Mouse (Mus musculus) embryonic facial prominence, embryonic 12.5 days (tissue): ENCODE data around the gene Asah2. TPM values are rescaled to one million over a fixed set of nuclear protein-coding genes. Genes with fewer than 3 reads are reported as not detected.

Source experiments
- ATAC-seq: fragments of 200-750 bp; cut with Nextera tagmentation; 2 replicates; pipeline ENCODE4 v1.8.0; 2017; ENCODE audit not compliant: insufficient number of reproducible peaks, insufficient read depth, low FRiP score, low TSS enrichment
- H3K27ac ChIP-seq: fragments of 300-500 bp; sonication (generic); 2 replicates; pipeline ENCODE4 v1.5.1; 2016; ENCODE audit warnings: mild to moderate bottlenecking
- H3K27me3 ChIP-seq: fragments of 300-500 bp; sonication (generic); 2 replicates; pipeline ENCODE4 v1.6.1; 2016; ENCODE audit warnings: mild to moderate bottlenecking, moderate library complexity
- H3K36me3 ChIP-seq: fragments of 300-500 bp; sonication (generic); 2 replicates; pipeline ENCODE4 v1.6.1; 2016; ENCODE audit warnings: mild to moderate bottlenecking
- H3K4me1 ChIP-seq: fragments of 300-500 bp; sonication (generic); 2 replicates; pipeline ENCODE4 v1.6.1; 2016
- H3K4me2 ChIP-seq: fragments of 300-500 bp; sonication (generic); replicated peaks from 2 replicates; pipeline ENCODE4 v1.6.1; 2016; ENCODE audit warnings: mild to moderate bottlenecking, moderate library complexity
- H3K4me3 ChIP-seq: fragments of 300-500 bp; sonication (generic); 2 replicates; pipeline ENCODE4 v1.5.1; 2016; ENCODE audit warnings: mild to moderate bottlenecking
- H3K9ac ChIP-seq: fragments of 300-500 bp; sonication (generic); 2 replicates; pipeline ENCODE4 v1.6.1; 2016; ENCODE audit warnings: mild to moderate bottlenecking, moderate library complexity
- H3K9me3 ChIP-seq: fragments of 300-500 bp; sonication (generic); 2 replicates; pipeline ENCODE4 v1.6.1; 2016; ENCODE audit warnings: mild to moderate bottlenecking, moderate library complexity
- WGBS: fragments of 180-500 bp; shearing (Covaris S2); methylation state at CpG from one replicate; pipeline ENCODE4 v1.1.7; 2016; 5-methylcytosine and 5-hydroxymethylcytosine counted together
- polyA plus RNA-seq: library from polyadenylated mRNA; unstranded; fragments of >200 nt; fragmentation: Nextera tagmentation; extraction: Ambion mirVana; gene quantifications from 2 replicates; pipeline ENCODE4 v1.2.1, GENCODE M21; 2016

The Asah2 gene
- polyA plus RNA-seq, 1 experiment from 2014 or later = 1.6 TPM

DNA sequence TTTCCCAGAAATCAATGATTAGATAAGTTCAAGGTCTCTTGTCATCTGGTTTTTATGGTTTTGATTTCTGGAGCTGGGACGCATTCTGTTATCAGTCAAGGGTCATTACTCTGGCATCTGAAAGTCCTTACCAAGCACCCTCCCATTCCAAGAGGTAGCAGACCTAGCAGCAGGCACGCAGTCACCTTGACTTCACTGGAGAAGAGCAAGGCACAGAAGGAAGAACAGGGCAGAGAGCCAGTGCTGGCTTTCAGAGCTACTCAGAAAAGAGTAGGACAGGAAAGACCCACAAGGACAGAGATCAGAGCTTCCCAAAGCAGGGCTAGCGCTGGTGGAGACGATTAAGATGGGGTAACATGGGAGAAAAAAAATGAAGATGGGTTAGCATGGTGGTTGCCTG is 75.1 kb downstream of the Asah2 start:
- Histone ChIP-seq H3K9me3 (no peaks in the 10 kb centered on the region), H3K27ac (no peak overlapping the region), H3K36me3 (no peaks in the 10 kb centered on the region), H3K4me3 (no peak overlapping the region), H3K27me3 (no peaks in the 10 kb centered on the region), H3K9ac (no peak overlapping the region), H3K4me2 (no peak overlapping the region), H3K4me1 (no peaks in the 10 kb centered on the region)
- ATAC-seq = no peak
- 69% methylated on average over 4 of the region's 4 CpGs for WGBS

DNA sequence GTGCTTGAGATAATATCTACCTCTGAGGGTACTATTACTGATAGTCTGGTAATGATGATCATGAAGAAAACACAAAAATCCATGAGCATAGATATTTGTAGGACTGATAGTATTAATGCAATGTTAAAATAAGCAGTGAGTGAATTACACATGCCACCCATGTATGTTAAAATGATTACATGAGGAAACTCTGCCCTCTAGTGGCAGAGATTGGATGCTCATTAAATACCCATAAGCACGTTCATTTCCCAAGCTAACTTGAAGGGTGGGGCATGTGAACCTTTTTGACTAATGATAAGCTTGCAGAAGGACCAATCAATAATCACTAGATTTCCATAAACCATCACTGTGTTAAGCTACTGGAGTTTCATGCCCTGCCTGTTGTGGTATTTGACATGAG is 77.6 kb downstream of the Asah2 start:
- no peak overlapping the region for H3K4me2 ChIP-seq
- no peak overlapping the region for H3K4me3 ChIP-seq
- H3K27me3 ChIP-seq = no peaks in the 10 kb centered on the region
- H3K9me3 ChIP-seq = no peaks in the 10 kb centered on the region
- no peak for ATAC-seq
- H3K4me1 ChIP-seq = no peaks in the 10 kb centered on the region
- H3K27ac ChIP-seq = no peak overlapping the region
- WGBS = 0% methylated on average over 1 of the region's 1 CpGs
- H3K36me3 ChIP-seq = no peaks in the 10 kb centered on the region
- no peak overlapping the region for H3K9ac ChIP-seq

DNA sequence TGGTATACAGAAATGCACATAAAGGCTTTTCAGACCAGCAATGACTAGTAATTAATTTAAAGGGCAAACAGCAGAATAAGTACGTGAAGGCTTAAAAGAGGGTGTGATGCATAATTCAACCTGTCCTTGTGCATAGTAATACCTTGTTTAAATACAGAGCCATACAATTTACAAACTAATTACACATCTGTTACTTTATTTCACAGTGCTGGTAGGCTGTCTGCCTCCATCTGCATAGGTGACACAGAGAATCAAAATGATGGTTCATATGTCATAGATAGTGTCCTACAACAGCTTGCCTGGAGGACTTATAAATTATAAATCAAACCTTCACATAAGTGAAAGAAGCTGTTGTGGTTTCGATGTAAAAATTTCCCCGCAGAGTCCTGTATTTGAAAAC is 82.6 kb downstream of the Asah2 start:
- no peak overlapping the region for H3K9ac ChIP-seq
- H3K27ac ChIP-seq = no peak overlapping the region
- no peak overlapping the region for H3K4me3 ChIP-seq
- H3K9me3 ChIP-seq = no peaks in the 10 kb centered on the region
- H3K36me3 ChIP-seq = no peaks in the 10 kb centered on the region
- no peaks in the 10 kb centered on the region for H3K27me3 ChIP-seq
- WGBS = 86% methylated on average over 3 of the region's 3 CpGs
- H3K4me2 ChIP-seq = no peak overlapping the region
- H3K4me1 ChIP-seq = no peaks in the 10 kb centered on the region
- no peak for ATAC-seq

GRCm38 (mm10) chr19:32019722-32020121 is 88.3 kb downstream of the Asah2 start:
- ATAC-seq = no peak
- WGBS = 67% methylated on average over 8 of the region's 8 CpGs
- H3K27ac ChIP-seq = no peak overlapping the region
- no peaks in the 10 kb centered on the region for H3K36me3 ChIP-seq
- H3K4me3 ChIP-seq = no peak overlapping the region
- H3K4me2 ChIP-seq = no peak overlapping the region
- H3K9ac ChIP-seq = no peak overlapping the region
- 0 out of 2 replicates have a peak, but pooled peaks cover 3% of the 10 kb centered on the region for H3K4me1 ChIP-seq
- H3K9me3 ChIP-seq = no peaks in the 10 kb centered on the region
- H3K27me3 ChIP-seq = no peaks in the 10 kb centered on the region

GRCm38 (mm10) chr19:32018585-32018984 is 89.4 kb downstream of the Asah2 start:
- H3K27me3 ChIP-seq = no peaks in the 10 kb centered on the region
- H3K4me2 ChIP-seq = no peak overlapping the region
- H3K9me3 ChIP-seq = no peaks in the 10 kb centered on the region
- no peak overlapping the region for H3K4me3 ChIP-seq
- WGBS = 42% methylated on average over 7 of the region's 7 CpGs
- no peaks in the 10 kb centered on the region for H3K36me3 ChIP-seq
- no peak overlapping the region for H3K9ac ChIP-seq
- no peak overlapping the region; the same call in 1 of the 2 replicates for H3K27ac ChIP-seq
- ATAC-seq = no peak
- H3K4me1 ChIP-seq = 0 out of 2 replicates have a peak, but pooled peaks cover 3% of the 10 kb centered on the region

DNA sequence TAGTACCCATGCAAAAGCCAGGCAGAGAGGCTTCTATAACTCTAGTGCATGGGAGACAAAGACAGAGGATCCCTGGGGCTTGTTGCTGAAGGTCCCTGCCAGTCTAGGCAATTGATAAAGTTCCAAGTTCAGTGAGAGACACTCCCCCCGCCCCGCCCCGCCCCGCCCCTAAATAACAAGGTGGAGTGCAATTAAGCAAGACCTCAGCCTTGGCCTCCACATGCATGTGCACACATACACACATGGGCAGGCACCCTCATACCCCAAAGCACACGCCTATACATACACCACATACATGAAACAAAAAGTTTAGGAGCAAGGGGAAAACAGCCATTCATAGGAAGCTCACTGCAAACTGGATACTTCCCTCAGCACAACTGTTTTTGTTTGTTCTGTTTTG is 90.0 kb downstream of the Asah2 start:
- H3K4me2 ChIP-seq = no peak overlapping the region
- H3K9ac ChIP-seq = no peak overlapping the region
- H3K27ac ChIP-seq = no peak overlapping the region
- no peaks in the 10 kb centered on the region for H3K27me3 ChIP-seq
- H3K36me3 ChIP-seq = no peaks in the 10 kb centered on the region
- H3K4me3 ChIP-seq = no peak overlapping the region
- 0 out of 2 replicates have a peak, but pooled peaks cover 3% of the 10 kb centered on the region for H3K4me1 ChIP-seq
- H3K9me3 ChIP-seq = no peaks in the 10 kb centered on the region
- no peak for ATAC-seq
- 94% methylated on average over 5 of the region's 5 CpGs for WGBS

DNA sequence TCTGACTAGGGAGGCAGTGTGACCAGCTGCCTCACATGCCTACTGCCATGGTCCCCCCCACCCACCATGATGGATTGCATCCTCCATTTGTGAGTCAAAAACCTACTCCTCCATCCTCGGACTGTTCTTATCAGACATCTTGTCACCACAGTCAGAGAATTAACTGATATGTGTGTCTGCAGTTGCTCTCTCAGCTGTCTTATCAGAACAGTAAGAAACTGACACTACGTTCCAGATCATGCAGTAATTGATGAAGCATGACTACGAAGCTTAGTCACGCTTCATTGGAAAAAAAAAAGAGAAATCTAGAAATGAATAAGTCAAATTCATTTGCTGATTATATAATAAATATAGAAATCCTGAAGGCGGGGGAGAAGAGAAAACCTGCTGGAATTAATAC is 105.4 kb downstream of the Asah2 start:
- Histone ChIP-seq H3K4me2 (no peak overlapping the region), H3K27ac (no peak overlapping the region), H3K4me1 (no peaks in the 10 kb centered on the region), H3K36me3 (no peaks in the 10 kb centered on the region), H3K9me3 (no peaks in the 10 kb centered on the region), H3K4me3 (no peak overlapping the region), H3K27me3 (no peaks in the 10 kb centered on the region), H3K9ac (no peak overlapping the region)
- WGBS = 80% methylated on average over 5 of the region's 5 CpGs
- ATAC-seq = no peak

DNA sequence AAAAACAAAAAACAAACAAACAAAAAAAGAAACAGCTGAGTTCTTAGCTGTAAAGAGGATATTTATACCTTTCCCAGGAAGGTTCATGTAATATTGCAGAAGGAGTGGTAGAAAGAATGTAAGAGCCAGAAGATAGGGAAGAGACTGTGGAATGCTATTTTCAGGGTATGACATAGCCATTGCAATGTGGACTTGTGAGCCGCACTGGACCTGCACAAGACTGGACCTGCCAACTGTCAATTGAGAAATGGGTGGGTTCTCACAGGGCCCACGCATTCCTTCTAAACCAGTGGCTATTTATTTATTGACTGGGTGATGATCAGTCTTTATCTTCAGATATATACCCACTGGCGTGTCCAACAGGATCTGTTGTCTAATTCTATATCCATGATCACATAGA is 111.1 kb downstream of the Asah2 start:
- no peak for ATAC-seq
- Histone ChIP-seq H3K4me1 (no peaks in the 10 kb centered on the region), H3K9me3 (no peaks in the 10 kb centered on the region), H3K9ac (no peak overlapping the region), H3K27ac (no peak overlapping the region), H3K27me3 (no peaks in the 10 kb centered on the region), H3K36me3 (no peaks in the 10 kb centered on the region), H3K4me2 (no peak overlapping the region), H3K4me3 (no peak overlapping the region)
- 86% methylated on average over 3 of the region's 3 CpGs for WGBS

DNA sequence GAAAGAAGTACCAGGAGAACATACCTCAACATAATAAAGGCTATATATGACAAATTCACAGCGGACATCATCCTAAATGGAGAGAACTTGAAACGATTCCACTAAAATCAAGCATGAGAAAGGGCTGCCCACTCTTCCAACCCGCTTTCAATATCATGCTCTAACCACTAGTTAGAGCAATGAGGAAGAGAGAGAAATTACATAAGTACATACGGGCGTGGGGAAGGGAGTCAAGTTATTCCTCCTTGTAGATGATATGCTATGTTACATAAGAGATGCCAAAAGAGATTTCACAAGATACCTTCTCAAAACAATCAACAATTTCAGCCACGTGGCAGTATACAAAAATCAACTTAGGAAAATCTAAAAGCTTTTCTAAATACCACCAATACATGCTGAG is 117.0 kb downstream of the Asah2 start:
- WGBS = 90% methylated on average over 6 of the region's 6 CpGs
- no peak overlapping the region for H3K9ac ChIP-seq
- H3K4me3 ChIP-seq = no peak overlapping the region
- H3K36me3 ChIP-seq = no peaks in the 10 kb centered on the region
- no peak overlapping the region for H3K4me2 ChIP-seq
- H3K9me3 ChIP-seq = no peaks in the 10 kb centered on the region
- no peaks in the 10 kb centered on the region for H3K4me1 ChIP-seq
- H3K27ac ChIP-seq = no peak overlapping the region
- ATAC-seq = no peak
- H3K27me3 ChIP-seq = no peaks in the 10 kb centered on the region

DNA sequence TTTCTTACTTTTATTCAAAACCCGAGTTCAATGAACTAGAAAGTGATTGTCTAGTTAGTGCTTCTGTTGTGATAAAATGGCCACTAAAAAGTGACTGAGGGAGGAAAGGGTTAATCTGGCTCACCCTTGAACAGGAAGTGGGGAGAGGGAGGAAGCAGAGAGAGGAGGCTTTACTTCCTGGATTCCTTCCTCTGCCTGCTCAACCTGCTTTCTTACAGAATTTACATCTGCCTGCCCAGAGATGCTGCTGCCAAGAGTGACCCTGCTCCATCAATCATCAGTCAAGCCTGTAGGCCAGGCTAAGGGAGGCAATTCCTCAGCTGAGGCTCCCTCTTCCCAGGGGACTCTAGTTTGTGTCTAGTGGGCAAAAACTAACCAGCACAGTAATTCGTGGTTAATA is 132.1 kb downstream of the Asah2 start:
- Histone ChIP-seq H3K27me3 (no peaks in the 10 kb centered on the region), H3K27ac (no peak overlapping the region), H3K36me3 (no peaks in the 10 kb centered on the region), H3K4me1 (no peaks in the 10 kb centered on the region), H3K4me2 (no peak overlapping the region), H3K4me3 (no peak overlapping the region), H3K9ac (no peak overlapping the region), H3K9me3 (no peaks in the 10 kb centered on the region)
- no peak for ATAC-seq
- WGBS = 73% methylated on average over 2 of the region's 2 CpGs

- ATAC-seq = no peak
- no peaks in the 10 kb centered on the region for H3K4me1 ChIP-seq
- WGBS = 11% methylated on average over 6 of the region's 6 CpGs
- no peak overlapping the region for H3K4me3 ChIP-seq
- no peaks in the 10 kb centered on the region for H3K9me3 ChIP-seq
- H3K36me3 ChIP-seq = no peaks in the 10 kb centered on the region
- H3K4me2 ChIP-seq = no peak overlapping the region
- no peak overlapping the region for H3K9ac ChIP-seq
- no peaks in the 10 kb centered on the region for H3K27me3 ChIP-seq
- H3K27ac ChIP-seq = no peak overlapping the region
Observed at GRCm38 (mm10) chr19:31971998-31972397, 136.0 kb downstream of the Asah2 start.

DNA sequence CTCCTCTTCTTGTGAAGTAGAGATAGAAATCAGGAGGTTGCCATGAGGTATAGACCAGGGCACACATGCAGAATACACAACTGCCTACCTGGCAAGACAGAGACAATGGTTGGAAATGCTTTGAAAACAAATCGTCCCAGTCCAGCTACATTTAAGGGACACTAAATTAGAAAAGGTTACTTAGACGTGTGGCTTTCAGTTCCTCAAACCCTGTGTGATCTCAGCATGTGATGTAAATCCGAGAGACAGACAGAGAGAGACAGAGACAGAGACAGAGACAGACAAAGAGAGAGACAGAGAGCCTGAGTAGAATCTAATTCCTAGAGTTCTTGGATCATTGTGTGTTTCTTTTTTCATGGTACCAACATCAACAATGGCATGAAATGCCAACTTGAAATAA is 136.6 kb downstream of the Asah2 start:
- no peaks in the 10 kb centered on the region for H3K4me1 ChIP-seq
- H3K4me2 ChIP-seq = no peak overlapping the region
- no peak overlapping the region for H3K27ac ChIP-seq
- 54% methylated on average over 3 of the region's 3 CpGs for WGBS
- H3K4me3 ChIP-seq = no peak overlapping the region
- no peak overlapping the region for H3K9ac ChIP-seq
- H3K9me3 ChIP-seq = no peaks in the 10 kb centered on the region
- H3K36me3 ChIP-seq = no peaks in the 10 kb centered on the region
- ATAC-seq = no peak
- no peaks in the 10 kb centered on the region for H3K27me3 ChIP-seq

GRCm38 (mm10) chr19:31967933-31968532 is 140.0 kb downstream of the Asah2 start:
- ATAC-seq = no peak

More at GRCm38 (mm10) chr19:31967933-31968532, 140.0 kb downstream of the Asah2 start:
- WGBS = 60% methylated on average over 5 of the region's 5 CpGs
- no peak overlapping the region for H3K27ac ChIP-seq
- no peaks in the 10 kb centered on the region for H3K4me1 ChIP-seq
- no peak overlapping the region for H3K4me3 ChIP-seq
- H3K4me2 ChIP-seq = no peak overlapping the region
- H3K9ac ChIP-seq = no peak overlapping the region
- H3K9me3 ChIP-seq = no peaks in the 10 kb centered on the region
- H3K27me3 ChIP-seq = no peaks in the 10 kb centered on the region
- H3K36me3 ChIP-seq = no peaks in the 10 kb centered on the region
